Comparison of ENCODE assay signal across 7 mouse cellular contexts in the genomic region with DNA sequence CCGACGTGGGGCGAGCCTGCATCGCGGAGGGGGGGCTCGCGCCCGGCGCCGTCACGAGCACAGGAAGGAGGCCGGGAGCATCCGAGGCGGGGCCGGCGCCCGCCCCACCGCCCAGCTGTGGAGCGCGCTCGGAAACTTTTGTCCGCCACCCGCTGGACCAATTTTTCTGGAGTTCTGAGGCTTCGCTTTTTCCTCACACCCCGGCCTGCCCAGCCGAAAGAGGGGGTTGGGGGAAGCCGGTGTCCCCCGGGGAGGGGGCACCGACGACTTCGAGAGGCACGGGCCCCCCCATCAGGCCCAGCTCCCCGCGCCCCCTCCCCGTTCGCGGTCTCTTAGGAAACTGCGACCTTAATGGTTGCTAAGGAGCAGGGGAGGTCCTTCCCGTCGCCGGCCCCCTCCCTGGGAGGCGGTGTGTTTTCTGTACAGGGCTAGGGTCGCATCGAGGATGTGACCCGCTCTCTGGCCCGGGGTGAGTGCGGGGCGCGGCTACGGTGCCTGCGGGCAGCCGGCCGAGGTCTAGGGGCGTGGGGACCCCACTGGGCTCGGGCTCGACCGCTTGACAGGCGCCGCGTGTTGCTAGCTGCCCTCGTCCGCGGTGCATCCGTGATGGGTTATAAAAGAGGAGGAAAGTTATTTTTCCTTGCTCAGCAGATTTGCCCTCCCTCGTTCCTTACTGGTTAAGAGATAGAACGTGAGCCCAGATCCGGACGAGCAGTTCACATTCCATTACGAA. TPM values are rescaled to one million over a fixed set of nuclear protein-coding genes. Genes with fewer than 3 reads are reported as not detected.
DNase-seq lines count a peak whose midpoint lies in the region; ATAC-seq lines count a peak whose summit lies in the region.

No protein-coding gene starts in this region.

- no peaks in the 10 kb centered on the region for H3K36me3 ChIP-seq in forebrain, embryonic 15.5 days
- no peaks in the 10 kb centered on the region for H3K36me3 ChIP-seq in hindbrain, embryonic 10.5 days
- no peaks in the 10 kb centered on the region for H3K36me3 ChIP-seq in limb, embryonic 13.5 days
- no peaks in the 10 kb centered on the region for H3K36me3 ChIP-seq in midbrain, embryonic 14.5 days (ENCODE audit: control insufficient read depth, insufficient read depth, low read length)

- peak; percentile 48 for DNase-seq in ES-CJ7 (ENCODE audit: low read depth, low spot score)
- peak; percentile 60 for DNase-seq in adrenal gland, adult 8-10 months
- DNase-seq in hindbrain, embryonic 10.5 days (ENCODE audit: low spot score): peak; percentile 80
- DNase-seq in midbrain, embryonic 14.5 days: peak; percentile 57
- peak; percentile 78 for DNase-seq in spleen, postnatal 36 days (ENCODE audit: low spot score in 2 of 2)

- H3K4me3 ChIP-seq in forebrain, embryonic 15.5 days: peak overlapping the region; percentile 55
- peak overlapping the region; percentile 91 for H3K4me3 ChIP-seq in hindbrain, embryonic 10.5 days
- peak overlapping the region; percentile 82 for H3K4me3 ChIP-seq in limb, embryonic 13.5 days
- peak overlapping the region; percentile 53 for H3K4me3 ChIP-seq in midbrain, embryonic 14.5 days (replicated peaks; ENCODE audit: low read depth, low read length)

- H3K4me1 ChIP-seq in forebrain, embryonic 15.5 days: peaks cover 30% of the 10 kb centered on the region
- peaks cover 66% of the 10 kb centered on the region for H3K4me1 ChIP-seq in hindbrain, embryonic 10.5 days (replicated peaks)
- H3K4me1 ChIP-seq in limb, embryonic 13.5 days: peaks cover 47% of the 10 kb centered on the region
- H3K4me1 ChIP-seq in midbrain, embryonic 14.5 days (ENCODE audit: control insufficient read depth, insufficient read depth, low read length): peaks cover 16% of the 10 kb centered on the region

- under 1% methylated on average over 68 of the region's 69 CpGs for WGBS in forebrain, embryonic 15.5 days
- 1% methylated on average over 69 of the region's 69 CpGs for WGBS in hindbrain, embryonic 10.5 days
- WGBS in limb, embryonic 13.5 days: under 1% methylated on average over 55 of the region's 69 CpGs
- WGBS in midbrain, embryonic 14.5 days: under 1% methylated on average over 69 of the region's 69 CpGs

- ATAC-seq in forebrain, embryonic 15.5 days (replicated peaks): peak; percentile 56
- ATAC-seq in limb, embryonic 13.5 days (ENCODE audit: low FRiP score, low read depth): peak; percentile 77
- peak; percentile 44 for ATAC-seq in midbrain, embryonic 14.5 days (ENCODE audit: low FRiP score, low TSS enrichment)

- peak overlapping the region; percentile 99 for H3K4me2 ChIP-seq in forebrain, embryonic 15.5 days (replicated peaks)
- H3K4me2 ChIP-seq in limb, embryonic 13.5 days (replicated peaks): peak overlapping the region; percentile 95
- peak overlapping the region; percentile 96 for H3K4me2 ChIP-seq in midbrain, embryonic 14.5 days (ENCODE audit: low read length)

- no peaks in the 10 kb centered on the region for H3K9me3 ChIP-seq in forebrain, embryonic 15.5 days
- no peaks in the 10 kb centered on the region for H3K9me3 ChIP-seq in hindbrain, embryonic 10.5 days
- H3K9me3 ChIP-seq in limb, embryonic 13.5 days: no peaks in the 10 kb centered on the region
- H3K9me3 ChIP-seq in midbrain, embryonic 14.5 days (ENCODE audit: control insufficient read depth, low read length): no peaks in the 10 kb centered on the region

- H3K27ac ChIP-seq in forebrain, embryonic 15.5 days (replicated peaks): no peak overlapping the region
- H3K27ac ChIP-seq in hindbrain, embryonic 10.5 days: peak overlapping the region; percentile 94
- peak overlapping the region; percentile 87 for H3K27ac ChIP-seq in limb, embryonic 13.5 days
- peak overlapping the region; percentile 52 for H3K27ac ChIP-seq in midbrain, embryonic 14.5 days (replicated peaks; ENCODE audit: low read depth, low read length)

- peaks cover 58% of the 10 kb centered on the region for H3K27me3 ChIP-seq in forebrain, embryonic 15.5 days
- H3K27me3 ChIP-seq in hindbrain, embryonic 10.5 days (ENCODE audit: insufficient read depth, poor library complexity, severe bottlenecking): peaks cover 48% of the 10 kb centered on the region
- H3K27me3 ChIP-seq in limb, embryonic 13.5 days: no peaks in the 10 kb centered on the region
- H3K27me3 ChIP-seq in midbrain, embryonic 14.5 days (ENCODE audit: control insufficient read depth, insufficient read depth, low read length): peaks cover 60% of the 10 kb centered on the region

- H3K9ac ChIP-seq in forebrain, embryonic 15.5 days (replicated peaks): peak overlapping the region; percentile 46
- H3K9ac ChIP-seq in limb, embryonic 13.5 days: peak overlapping the region; percentile 88
- H3K9ac ChIP-seq in midbrain, embryonic 14.5 days (replicated peaks; ENCODE audit: low read length): peak overlapping the region; percentile 34

RNA-seq across cellular contexts. Expression of a gene that starts 49.2 kb away (rescaled TPM):
- total RNA-seq in adrenal gland, adult 8-10 months (2022): 10 to 100 TPM; 53.1 to 74.5 (median 62.9) TPM
- polyA plus RNA-seq in forebrain, embryonic 15.5 days (2015; fragmentation: Nextera tagmentation; extraction: Ambion mirVana): 1.6 and 1.8 TPM in 2 replicates
- polyA plus RNA-seq in hindbrain, embryonic 10.5 days (2016; fragmentation: Nextera tagmentation; extraction: Ambion mirVana): 6.5 and 7.7 TPM in 2 replicates
- polyA plus RNA-seq in limb, embryonic 13.5 days (2015; fragmentation: Nextera tagmentation; extraction: Ambion mirVana): 10.0 and 11.4 TPM in 2 replicates
- polyA plus RNA-seq in midbrain, embryonic 14.5 days (2014; fragmentation: Nextera tagmentation; extraction: Ambion mirVana): 1.8 and 3.9 TPM in 2 replicates

Comparison
In these comparisons a context has a peak if more than half of its experiments do, and no peak if none do; other contexts are left out.
1. H3K9ac ChIP-seq: peak in every context shown above with its lines; median percentile 88 in limb, embryonic 13.5 days; 46 in forebrain, embryonic 15.5 days; 34 in midbrain, embryonic 14.5 days.